Mouse (Mus musculus): ENCODE measurements around the gene Rnf222. TPM values are rescaled to one million over a fixed set of nuclear protein-coding genes. Genes with fewer than 3 reads are reported as not detected.

The Rnf222 gene
- polyA plus RNA-seq, 1 experiment = 0.05 TPM

GRCm38 (mm10) chr11:68902367-68902766 is 14.0 kb downstream of the Rnf222 start:
- no peak for DNase-seq (ENCODE audit: low read depth)
- TF ChIP-seq CTCF (IDR thresholded peaks at IDR 0.05; ENCODE audit: borderline replicate concordance, extremely low read depth, insufficient read depth, insufficient read length) (no peak), POLR2A (IDR thresholded peaks at IDR 0.05; ENCODE audit: borderline replicate concordance, extremely low read depth, insufficient read depth, insufficient read length, poor library complexity, severe bottlenecking) (no peak)

GRCm38 (mm10) chr11:68902823-68903222 is 14.5 kb downstream of the Rnf222 start:
- TF ChIP-seq POLR2A (IDR thresholded peaks at IDR 0.05; ENCODE audit: borderline replicate concordance, extremely low read depth, insufficient read depth, insufficient read length, poor library complexity, severe bottlenecking) (no peak), CTCF (IDR thresholded peaks at IDR 0.05; ENCODE audit: borderline replicate concordance, extremely low read depth, insufficient read depth, insufficient read length) (no peak)
- no peak for DNase-seq (ENCODE audit: low read depth)

- no peak for DNase-seq (ENCODE audit: low read depth)
- TF ChIP-seq CTCF (IDR thresholded peaks at IDR 0.05; ENCODE audit: borderline replicate concordance, extremely low read depth, insufficient read depth, insufficient read length) (no peak), POLR2A (IDR thresholded peaks at IDR 0.05; ENCODE audit: borderline replicate concordance, extremely low read depth, insufficient read depth, insufficient read length, poor library complexity, severe bottlenecking) (no peak)
Measured at GRCm38 (mm10) chr11:68903775-68904174, 15.4 kb downstream of the Rnf222 start.

GRCm38 (mm10) chr11:68904375-68905137 is 16.2 kb downstream of the Rnf222 start:
- peak; percentile 86 for DNase-seq (ENCODE audit: low read depth)
- no peak for TF ChIP-seq POLR2A (IDR thresholded peaks at IDR 0.05; ENCODE audit: borderline replicate concordance, extremely low read depth, insufficient read depth, insufficient read length, poor library complexity, severe bottlenecking)
- TF ChIP-seq CTCF (IDR thresholded peaks at IDR 0.05; ENCODE audit: borderline replicate concordance, extremely low read depth, insufficient read depth, insufficient read length) = peak; percentile 73; the same call in 1 of the 2 replicates

GRCm38 (mm10) chr11:68905138-68905531 is 16.8 kb downstream of the Rnf222 start:
- TF ChIP-seq CTCF (IDR thresholded peaks at IDR 0.05; ENCODE audit: borderline replicate concordance, extremely low read depth, insufficient read depth, insufficient read length) (no peak), POLR2A (IDR thresholded peaks at IDR 0.05; ENCODE audit: borderline replicate concordance, extremely low read depth, insufficient read depth, insufficient read length, poor library complexity, severe bottlenecking) (no peak)
- DNase-seq (ENCODE audit: low read depth) = no peak

GRCm38 (mm10) chr11:68905665-68906460 is 17.5 kb downstream of the Rnf222 start:
- DNase-seq (ENCODE audit: low read depth) = no peak
- TF ChIP-seq POLR2A (IDR thresholded peaks at IDR 0.05; ENCODE audit: borderline replicate concordance, extremely low read depth, insufficient read depth, insufficient read length, poor library complexity, severe bottlenecking) (no peak), CTCF (IDR thresholded peaks at IDR 0.05; ENCODE audit: borderline replicate concordance, extremely low read depth, insufficient read depth, insufficient read length) (no peak)

- TF ChIP-seq CTCF (IDR thresholded peaks at IDR 0.05; ENCODE audit: borderline replicate concordance, extremely low read depth, insufficient read depth, insufficient read length) (no peak), POLR2A (IDR thresholded peaks at IDR 0.05; ENCODE audit: borderline replicate concordance, extremely low read depth, insufficient read depth, insufficient read length, poor library complexity, severe bottlenecking) (no peak)
- peak; percentile 9 for DNase-seq (ENCODE audit: low read depth)
Measured at GRCm38 (mm10) chr11:68906461-68906790, 18.1 kb downstream of the Rnf222 start.

GRCm38 (mm10) chr11:68907251-68907650 is 18.9 kb downstream of the Rnf222 start:
- TF ChIP-seq POLR2A (IDR thresholded peaks at IDR 0.05; ENCODE audit: borderline replicate concordance, extremely low read depth, insufficient read depth, insufficient read length, poor library complexity, severe bottlenecking) = no peak
- TF ChIP-seq CTCF (IDR thresholded peaks at IDR 0.05; ENCODE audit: borderline replicate concordance, extremely low read depth, insufficient read depth, insufficient read length) = no peak
- DNase-seq (ENCODE audit: low read depth) = no peak

GRCm38 (mm10) chr11:68908846-68909503 is 20.6 kb downstream of the Rnf222 start:
- TF ChIP-seq POLR2A (IDR thresholded peaks at IDR 0.05; ENCODE audit: borderline replicate concordance, extremely low read depth, insufficient read depth, insufficient read length, poor library complexity, severe bottlenecking) (no peak), CTCF (IDR thresholded peaks at IDR 0.05; ENCODE audit: borderline replicate concordance, extremely low read depth, insufficient read depth, insufficient read length) (no peak)
- DNase-seq (ENCODE audit: low read depth) = no peak

- no peak for TF ChIP-seq CTCF (IDR thresholded peaks at IDR 0.05; ENCODE audit: borderline replicate concordance, extremely low read depth, insufficient read depth, insufficient read length)
- no peak for TF ChIP-seq POLR2A (IDR thresholded peaks at IDR 0.05; ENCODE audit: borderline replicate concordance, extremely low read depth, insufficient read depth, insufficient read length, poor library complexity, severe bottlenecking)
- peak; percentile 11 for DNase-seq (ENCODE audit: low read depth)
Measured at GRCm38 (mm10) chr11:68911531-68912177, 23.3 kb downstream of the Rnf222 start.

GRCm38 (mm10) chr11:68914566-68914965 is 26.2 kb downstream of the Rnf222 start:
- DNase-seq (ENCODE audit: low read depth) = no peak
- TF ChIP-seq CTCF (IDR thresholded peaks at IDR 0.05; ENCODE audit: borderline replicate concordance, extremely low read depth, insufficient read depth, insufficient read length) (no peak), POLR2A (IDR thresholded peaks at IDR 0.05; ENCODE audit: borderline replicate concordance, extremely low read depth, insufficient read depth, insufficient read length, poor library complexity, severe bottlenecking) (no peak)
